Mouse (Mus musculus) hindbrain, embryonic 10.5 days (tissue): ENCODE measurements around the gene Hgf. TPM values are rescaled to one million over a fixed set of nuclear protein-coding genes. Genes with fewer than 3 reads are reported as not detected.

ENCODE experiments used
- DNase-seq: peaks from one replicate; pipeline ENCODE4 v3.0.0-alpha.2; 2017; ENCODE audit warnings: low spot score
- H3K27ac ChIP-seq: fragments of 300-500 bp; sonication (generic); 2 replicates; pipeline ENCODE4 v1.5.1; 2016; ENCODE audit warnings: mild to moderate bottlenecking, moderate library complexity
- H3K27me3 ChIP-seq: fragments of 300-500 bp; sonication (generic); 2 replicates; pipeline ENCODE4 v1.6.1; 2016; ENCODE audit warnings: mild to moderate bottlenecking; ENCODE audit not compliant: poor library complexity, insufficient read depth, severe bottlenecking
- H3K36me3 ChIP-seq: fragments of 300-500 bp; sonication (generic); 2 replicates; pipeline ENCODE4 v1.6.1; 2016; ENCODE audit warnings: mild to moderate bottlenecking, moderate library complexity
- H3K4me1 ChIP-seq: fragments of 300-500 bp; sonication (generic); replicated peaks from 2 replicates; pipeline ENCODE4 v1.6.1; 2016; ENCODE audit warnings: mild to moderate bottlenecking
- H3K4me3 ChIP-seq: fragments of 300-500 bp; sonication (generic); 2 replicates; pipeline ENCODE4 v1.5.1; 2016; ENCODE audit warnings: mild to moderate bottlenecking, moderate library complexity
- H3K9me3 ChIP-seq: fragments of 300-500 bp; sonication (generic); 2 replicates; pipeline ENCODE4 v1.6.1; 2016; ENCODE audit warnings: mild to moderate bottlenecking, moderate library complexity
- WGBS: fragments of 180-500 bp; shearing (Covaris S2); methylation state at CpG from one replicate; pipeline ENCODE4 v1.1.7; 2016; 5-methylcytosine and 5-hydroxymethylcytosine counted together
- polyA plus RNA-seq: library from polyadenylated mRNA; unstranded; fragments of >200 nt; fragmentation: Nextera tagmentation; extraction: Ambion mirVana; gene quantifications from 2 replicates; pipeline ENCODE4 v1.2.1, GENCODE M21; 2016

Hgf gene
- 1.1 and 1.3 TPM in 2 replicates for polyA plus RNA-seq

DNA sequence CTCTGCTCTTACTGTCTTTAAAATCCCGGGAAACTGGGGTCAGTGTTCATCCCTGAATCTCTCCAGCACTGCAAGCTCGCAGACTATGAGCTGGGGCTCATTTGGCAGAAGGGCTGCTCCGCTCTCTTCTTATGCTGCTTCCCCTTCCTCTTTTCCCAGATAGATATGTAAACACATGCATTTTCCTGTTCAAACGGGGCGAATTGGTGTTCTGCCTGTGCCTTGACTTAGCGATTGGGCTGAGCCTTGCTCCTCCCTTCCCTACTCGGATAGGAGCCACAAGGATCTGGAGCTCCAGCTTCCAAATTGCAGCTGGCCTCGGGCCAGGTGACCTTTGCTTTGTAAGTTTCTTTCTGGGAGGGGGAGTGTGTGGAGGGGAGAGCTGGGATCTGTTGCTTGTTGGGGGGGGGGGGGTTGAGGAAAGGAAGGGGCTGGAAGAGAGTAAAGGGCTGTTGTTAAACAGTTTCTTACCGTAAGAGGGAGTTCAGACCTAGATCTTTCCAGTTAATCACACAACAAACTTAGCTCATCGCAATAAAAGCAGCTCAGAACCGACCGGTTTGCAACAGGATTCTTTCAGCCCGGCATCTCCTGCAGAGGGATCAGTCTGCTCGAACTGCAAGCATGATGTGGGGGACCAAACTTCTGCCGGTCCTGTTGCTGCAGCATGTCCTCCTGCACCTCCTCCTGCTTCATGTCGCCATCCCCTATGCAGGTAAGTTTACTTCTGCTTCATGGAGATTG, at the start of gene Hgf:
Gene Hgf (plus strand): TSS at position 192 of the 744 bp plus-strand sequence.
- H3K4me3 ChIP-seq = peak within 1 kb of the TSS; percentile 42
- peaks cover 11% of the 10 kb centered on the region; the same call in 1 of the 2 replicates for H3K4me1 ChIP-seq
- H3K27ac ChIP-seq = no peak within 1 kb of the TSS
- H3K27me3 ChIP-seq = no peaks in the 10 kb centered on the region
- H3K36me3 ChIP-seq = no peaks in the 10 kb centered on the region
- 9% methylated on average over 16 of the region's 16 CpGs for WGBS
- H3K9me3 ChIP-seq = no peaks in the 10 kb centered on the region
- DNase-seq = peak; percentile 45

DNA sequence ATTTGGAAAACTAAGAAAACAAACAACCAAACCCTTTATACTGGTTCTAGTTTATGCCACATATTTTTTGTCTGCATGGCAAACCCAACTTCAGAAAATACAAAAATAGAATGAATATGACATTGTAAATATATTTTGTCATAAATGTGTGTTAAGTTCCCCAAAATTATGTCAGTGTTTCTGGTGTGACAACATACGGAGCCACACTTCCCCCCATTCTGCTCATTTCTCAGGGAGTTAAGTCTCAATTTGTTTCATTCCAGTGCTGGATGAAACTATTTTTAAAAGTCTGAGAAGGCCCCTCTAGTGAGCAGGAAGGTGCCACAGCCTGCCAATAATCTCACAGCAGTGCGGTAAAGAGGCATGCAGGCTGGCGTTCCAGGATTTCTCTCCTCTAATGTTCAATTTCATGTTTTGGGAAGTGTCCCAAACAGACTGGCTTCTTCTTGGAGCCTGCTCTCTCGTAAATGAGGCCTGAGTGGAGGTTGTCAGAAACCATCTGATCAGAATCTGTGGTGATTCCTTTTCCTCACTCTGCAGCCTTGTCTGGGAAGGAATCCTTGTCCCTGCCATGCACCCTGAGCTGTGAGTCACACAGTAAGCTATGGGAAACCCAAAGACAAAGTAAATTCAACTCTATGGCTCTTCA, 46.5 kb upstream of the Hgf start:
- no peaks in the 10 kb centered on the region for H3K36me3 ChIP-seq
- H3K4me3 ChIP-seq = no peak overlapping the region
- H3K9me3 ChIP-seq = no peaks in the 10 kb centered on the region
- no peaks in the 10 kb centered on the region for H3K27me3 ChIP-seq
- no peak overlapping the region for H3K27ac ChIP-seq
- WGBS = 82% methylated on average over 4 of the region's 4 CpGs
- H3K4me1 ChIP-seq = no peaks in the 10 kb centered on the region
- DNase-seq = no peak

DNA sequence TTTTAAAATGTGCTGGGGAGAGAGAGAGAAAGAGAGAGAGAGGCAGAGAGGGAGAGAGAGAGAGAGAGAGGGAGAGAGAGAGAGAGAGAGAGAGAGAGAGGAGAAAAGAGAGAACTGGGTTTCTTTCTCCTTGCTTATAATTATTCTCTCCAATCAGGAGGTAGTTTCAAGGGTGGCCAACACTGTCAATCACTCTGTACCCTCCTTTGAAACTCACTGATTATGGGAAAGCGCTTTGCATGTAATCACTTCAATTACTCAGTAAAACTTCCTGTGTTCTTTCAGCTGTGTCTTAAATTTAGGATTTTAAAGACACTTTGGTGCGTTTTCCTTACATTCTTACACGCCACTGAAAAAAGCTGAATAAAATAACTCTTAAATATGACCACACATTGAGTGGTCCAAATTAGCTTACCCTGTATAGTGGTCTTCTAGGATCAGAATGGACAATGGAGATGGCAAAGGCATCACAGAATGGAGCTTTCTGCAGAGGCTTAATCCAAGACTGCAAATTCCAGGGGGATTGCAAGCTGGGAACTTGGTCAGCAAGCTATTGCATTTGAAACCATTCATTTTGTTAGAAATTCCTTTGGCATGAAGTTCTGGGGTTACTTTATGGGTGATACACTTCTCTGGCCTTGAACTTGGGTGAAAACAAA, 21.5 kb upstream of the Hgf start:
- no peak for DNase-seq
- H3K27ac ChIP-seq = no peak overlapping the region
- no peaks in the 10 kb centered on the region for H3K9me3 ChIP-seq
- H3K27me3 ChIP-seq = no peaks in the 10 kb centered on the region
- H3K36me3 ChIP-seq = no peaks in the 10 kb centered on the region
- H3K4me3 ChIP-seq = no peak overlapping the region
- H3K4me1 ChIP-seq = no peaks in the 10 kb centered on the region
- 91% methylated on average over 3 of the region's 3 CpGs for WGBS

DNA sequence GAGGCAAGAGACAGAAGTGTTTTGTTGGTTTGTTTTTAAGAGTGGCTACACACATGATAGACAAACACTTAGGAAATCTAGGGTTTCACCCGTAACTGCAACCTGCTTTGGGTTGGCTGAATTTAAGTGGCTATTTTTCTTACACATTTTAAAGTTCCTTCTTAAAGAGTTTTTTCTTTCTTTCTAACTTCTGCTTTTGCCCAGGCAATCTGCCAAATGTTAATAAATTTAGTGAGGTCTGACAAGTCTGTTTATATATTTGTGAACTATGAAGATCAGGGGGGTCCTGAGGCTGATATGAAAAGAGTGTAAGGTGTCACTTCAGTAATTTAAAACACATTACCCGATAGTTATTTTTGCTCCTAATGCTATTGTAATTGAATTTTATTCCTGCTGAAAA, 15.2 kb upstream of the Hgf start:
- Histone ChIP-seq H3K4me3 (no peak overlapping the region), H3K27me3 (no peaks in the 10 kb centered on the region), H3K27ac (no peak overlapping the region), H3K36me3 (no peaks in the 10 kb centered on the region), H3K4me1 (no peaks in the 10 kb centered on the region), H3K9me3 (no peaks in the 10 kb centered on the region)
- DNase-seq = no peak
- 84% methylated on average over 2 of the region's 2 CpGs for WGBS

DNA sequence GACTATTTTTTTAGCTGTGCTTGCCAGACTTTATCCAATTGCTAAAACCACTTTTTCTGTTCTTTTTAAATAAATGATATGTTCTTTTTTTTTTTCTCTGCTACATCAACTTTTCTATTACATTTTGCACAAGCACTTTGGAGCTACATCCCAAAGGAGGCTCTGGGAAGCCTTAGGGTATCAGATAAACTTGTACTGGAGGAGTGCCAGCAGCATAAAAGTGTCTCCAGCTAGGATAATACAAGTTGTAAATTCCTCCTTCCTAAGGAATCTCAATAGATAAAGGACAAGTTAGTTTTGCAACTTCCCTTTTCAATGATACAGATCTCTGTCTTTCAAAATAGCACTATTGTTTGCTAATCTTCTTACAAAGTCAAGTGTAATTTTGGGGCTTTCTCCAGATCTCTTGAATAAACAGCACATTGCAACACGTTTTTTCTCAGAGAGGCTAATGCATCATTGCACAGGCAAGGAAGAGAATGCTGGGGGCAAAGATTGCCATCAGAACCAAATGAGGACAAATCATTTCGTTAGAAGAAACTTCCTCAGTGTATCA, 11.7 kb upstream of the Hgf start:
- H3K4me1 ChIP-seq = no peaks in the 10 kb centered on the region
- no peaks in the 10 kb centered on the region for H3K36me3 ChIP-seq
- DNase-seq = no peak
- 49% methylated on average over 2 of the region's 2 CpGs for WGBS
- H3K4me3 ChIP-seq = no peak overlapping the region
- H3K9me3 ChIP-seq = no peaks in the 10 kb centered on the region
- no peak overlapping the region for H3K27ac ChIP-seq
- H3K27me3 ChIP-seq = no peaks in the 10 kb centered on the region

DNA sequence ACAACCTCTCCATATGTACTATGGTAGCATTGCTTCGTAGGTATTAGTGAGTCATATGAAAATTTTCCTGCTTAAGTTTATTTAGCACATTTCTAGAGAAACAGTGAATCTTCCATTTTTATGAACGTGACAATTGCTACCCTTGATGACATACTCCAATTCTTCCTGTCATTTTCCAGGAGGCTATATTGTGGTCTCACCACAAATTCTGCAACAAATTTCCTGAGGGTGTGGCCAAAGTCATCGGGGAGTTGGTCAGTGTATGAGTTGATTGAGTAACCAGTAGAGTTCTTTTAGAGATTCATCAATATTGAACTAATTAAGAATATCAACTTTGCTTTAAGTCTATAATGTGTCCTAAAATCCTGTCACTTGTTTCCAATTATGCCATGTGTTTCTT, 5.8 kb upstream of the Hgf start:
- Histone ChIP-seq H3K27me3 (no peaks in the 10 kb centered on the region), H3K9me3 (no peaks in the 10 kb centered on the region), H3K27ac (no peak overlapping the region), H3K4me3 (no peak overlapping the region), H3K4me1 (no peaks in the 10 kb centered on the region), H3K36me3 (no peaks in the 10 kb centered on the region)
- WGBS = 89% methylated on average over 3 of the region's 3 CpGs
- no peak for DNase-seq

DNA sequence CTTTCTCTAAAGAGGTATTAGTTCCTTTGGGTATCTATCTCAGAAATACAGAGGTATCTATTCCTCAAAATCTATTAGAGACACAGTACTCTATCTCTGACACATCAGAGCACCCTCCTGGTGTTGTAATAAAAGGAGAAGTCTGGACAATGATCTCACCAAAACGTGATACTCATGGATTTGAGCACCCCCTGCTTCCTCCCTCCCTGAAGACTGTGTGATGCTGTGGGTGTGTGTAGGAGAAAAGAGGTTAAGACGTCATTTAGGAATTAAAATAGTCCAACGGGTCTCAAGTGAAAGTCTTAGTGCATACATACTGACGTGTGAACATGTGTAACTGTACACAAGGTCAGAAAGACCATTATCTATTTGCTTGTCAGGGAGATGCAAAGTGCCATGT, 648 bp upstream of the Hgf start:
- 74% methylated on average over 4 of the region's 4 CpGs for WGBS
- DNase-seq = no peak
- Histone ChIP-seq H3K27ac (no peak overlapping the region), H3K9me3 (no peaks in the 10 kb centered on the region), H3K36me3 (no peaks in the 10 kb centered on the region), H3K4me3 (no peak overlapping the region), H3K4me1 (peaks cover 11% of the 10 kb centered on the region; the same call in 1 of the 2 replicates), H3K27me3 (no peaks in the 10 kb centered on the region)

DNA sequence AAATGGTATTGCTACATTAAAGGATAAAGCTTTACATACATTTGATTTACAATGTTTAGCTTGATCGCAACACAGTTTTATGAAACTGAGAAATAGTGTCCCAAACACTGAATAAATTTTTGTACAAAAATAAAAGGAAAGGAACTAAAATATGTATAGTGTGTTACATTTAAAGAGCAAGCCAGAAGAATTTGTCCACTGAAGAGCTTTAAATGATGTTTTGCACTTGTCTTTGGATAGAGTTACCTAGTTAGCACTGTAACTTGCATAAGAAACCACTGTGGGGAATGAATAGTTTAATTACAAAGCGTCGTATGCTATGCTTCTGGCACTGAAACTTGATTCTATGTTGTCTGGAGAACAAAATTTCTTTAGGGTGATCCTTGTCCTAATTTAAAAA, 7.0 kb downstream of the Hgf start:
- no peaks in the 10 kb centered on the region for H3K27me3 ChIP-seq
- DNase-seq = no peak
- no peak overlapping the region for H3K27ac ChIP-seq
- no peaks in the 10 kb centered on the region for H3K36me3 ChIP-seq
- H3K4me1 ChIP-seq = no peaks in the 10 kb centered on the region
- WGBS = 91% methylated on average over 3 of the region's 3 CpGs
- H3K9me3 ChIP-seq = no peaks in the 10 kb centered on the region
- H3K4me3 ChIP-seq = no peak overlapping the region

DNA sequence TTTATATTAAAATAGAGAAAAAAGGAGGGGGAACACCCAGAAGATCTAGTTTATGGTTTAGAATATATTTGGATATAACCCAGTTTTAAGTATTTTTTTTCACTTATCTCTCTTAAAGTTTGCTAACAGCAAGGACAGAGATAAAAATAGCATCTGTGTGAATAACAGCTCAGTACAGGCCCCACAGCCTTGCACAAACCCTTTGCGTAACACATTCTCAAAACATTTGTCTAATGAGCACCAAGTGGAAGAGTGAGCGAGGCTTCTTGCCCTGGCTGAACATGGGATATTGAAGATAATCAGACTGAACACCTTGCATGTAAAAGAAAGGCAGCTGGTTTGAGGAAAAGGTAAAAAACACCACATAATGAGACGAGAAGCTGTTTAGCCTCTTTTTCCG, 15.7 kb downstream of the Hgf start:
- no peak overlapping the region for H3K4me3 ChIP-seq
- no peaks in the 10 kb centered on the region for H3K4me1 ChIP-seq
- H3K27ac ChIP-seq = no peak overlapping the region
- WGBS = 86% methylated on average over 4 of the region's 4 CpGs
- H3K27me3 ChIP-seq = no peaks in the 10 kb centered on the region
- DNase-seq = no peak
- no peaks in the 10 kb centered on the region for H3K36me3 ChIP-seq
- H3K9me3 ChIP-seq = no peaks in the 10 kb centered on the region

DNA sequence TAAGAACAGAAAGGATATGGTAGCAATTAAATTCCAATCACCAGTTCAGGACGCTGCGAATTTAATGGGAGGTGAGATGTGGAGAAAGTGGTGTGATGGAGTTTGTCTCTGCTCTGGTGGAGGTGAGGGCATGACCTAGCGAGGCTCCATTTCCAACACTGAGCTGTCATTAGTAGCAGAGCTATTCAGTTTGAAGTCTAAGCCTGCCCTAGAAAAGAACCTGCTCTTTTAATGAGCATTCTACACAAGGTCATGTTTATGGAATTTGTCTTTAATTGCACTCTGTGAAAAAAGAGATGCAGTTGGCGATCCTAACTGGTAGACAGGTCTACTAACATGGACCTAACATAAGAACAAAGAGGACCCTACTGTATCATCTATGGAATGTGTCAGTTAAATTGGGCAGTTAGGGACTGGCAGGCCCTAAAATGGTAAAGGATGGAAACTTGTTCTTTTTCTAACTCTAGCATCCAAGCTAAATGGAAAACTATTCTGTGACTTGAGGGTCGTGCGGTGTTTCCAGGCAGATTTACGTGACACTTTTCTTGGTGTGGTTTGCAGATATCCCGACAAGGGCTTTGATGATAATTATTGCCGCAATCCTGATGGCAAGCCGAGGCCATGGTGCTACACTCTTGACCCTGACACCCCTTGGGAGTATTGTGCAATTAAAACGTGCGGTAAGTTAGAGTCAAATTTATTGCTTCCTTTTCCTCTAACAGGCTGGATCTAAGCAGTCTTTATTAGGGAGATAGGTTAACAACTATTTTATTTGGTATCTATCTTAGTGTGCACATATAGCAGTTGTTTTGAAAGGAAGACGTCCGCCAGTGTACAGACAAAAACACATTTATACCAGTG, 24.8 kb downstream of the Hgf start:
- no peak overlapping the region for H3K4me3 ChIP-seq
- H3K4me1 ChIP-seq = no peaks in the 10 kb centered on the region
- DNase-seq = no peak
- WGBS = 82% methylated on average over 14 of the region's 14 CpGs
- no peak overlapping the region for H3K27ac ChIP-seq
- H3K9me3 ChIP-seq = no peaks in the 10 kb centered on the region
- H3K27me3 ChIP-seq = no peaks in the 10 kb centered on the region
- no peaks in the 10 kb centered on the region for H3K36me3 ChIP-seq

DNA sequence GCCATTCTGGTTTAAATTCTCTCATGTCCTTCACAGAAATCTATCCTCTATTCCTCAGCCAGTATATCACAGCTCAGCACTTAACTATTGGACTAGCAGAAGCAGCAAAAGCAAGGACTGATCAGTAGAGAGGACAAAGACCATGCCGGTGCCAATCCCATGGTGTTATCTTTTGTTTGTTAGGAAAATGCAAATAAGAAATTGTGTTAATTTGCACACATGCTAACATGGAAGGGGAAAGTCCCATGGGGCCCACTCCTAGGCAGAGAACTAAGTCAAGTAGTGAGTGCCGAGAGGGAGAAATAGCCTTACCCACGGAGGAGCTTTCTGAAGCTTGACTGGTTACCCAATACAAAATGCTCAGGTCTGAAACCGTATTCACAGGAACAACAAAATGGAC, 42.4 kb downstream of the Hgf start:
- 87% methylated on average over 4 of the region's 4 CpGs for WGBS

DNA sequence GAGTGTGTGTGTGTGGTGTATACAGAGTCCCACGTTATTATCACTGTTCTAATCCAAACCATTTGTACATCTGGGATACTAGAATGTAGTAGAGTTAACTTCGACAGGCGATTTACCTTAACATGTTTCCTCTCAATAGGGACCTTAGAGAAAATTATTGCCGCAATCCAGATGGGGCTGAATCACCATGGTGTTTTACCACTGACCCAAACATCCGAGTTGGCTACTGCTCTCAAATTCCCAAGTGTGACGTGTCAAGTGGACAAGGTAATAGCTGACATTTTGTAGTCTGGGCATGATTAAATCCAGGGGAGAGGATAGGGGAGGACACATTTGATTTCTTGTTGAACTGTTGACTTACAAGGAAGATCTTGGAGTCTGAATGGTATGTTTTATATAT, 44.7 kb downstream of the Hgf start:
- Histone ChIP-seq H3K4me3 (no peak overlapping the region), H3K9me3 (no peaks in the 10 kb centered on the region), H3K36me3 (no peaks in the 10 kb centered on the region), H3K27ac (no peak overlapping the region), H3K4me1 (no peaks in the 10 kb centered on the region), H3K27me3 (no peaks in the 10 kb centered on the region)
- WGBS = 65% methylated on average over 6 of the region's 6 CpGs
- peak; percentile 9 for DNase-seq

More for the DNA sequence above, 42.4 kb downstream of the Hgf start:
- Histone ChIP-seq H3K27me3 (no peaks in the 10 kb centered on the region), H3K36me3 (no peaks in the 10 kb centered on the region), H3K4me3 (no peak overlapping the region), H3K4me1 (no peaks in the 10 kb centered on the region), H3K27ac (no peak overlapping the region), H3K9me3 (no peaks in the 10 kb centered on the region)
- no peak for DNase-seq
